Mouse (Mus musculus): Measurements from ENCODE around the gene Adam11.
"Not testable (repeated sequence)": the region's sequence is repeated elsewhere in the genome, so short reads cannot be mapped to it uniquely, and the experiment has no call there.

GRCm38 (mm10) chr11:102714578-102714977 lies 46.7 kb upstream of the Adam11 start:
- 0 out of 2 replicates have a peak, but pooled peaks have one; percentile 11 for TF ChIP-seq CTCF (IDR thresholded peaks at IDR 0.05; ENCODE audit: low read depth, low read length)
- TF ChIP-seq POLR2A (IDR thresholded peaks at IDR 0.05; ENCODE audit: borderline replicate concordance, low read depth, low read length): not testable (repeated sequence)
